Mouse (Mus musculus) lung, embryonic 14.5 days (tissue): ENCODE results near the gene Ubald2. TPM values are rescaled to one million over a fixed set of nuclear protein-coding genes. Genes with fewer than 3 reads are reported as not detected.

Source experiments
- ATAC-seq: fragments of 200-750 bp; cut with Nextera tagmentation; 2 replicates; pipeline ENCODE4 v1.8.0; 2017; ENCODE audit warnings: mild to moderate bottlenecking, moderate TSS enrichment, moderate library complexity; ENCODE audit not compliant: insufficient read depth
- DNase-seq: peaks from one replicate; pipeline ENCODE4 v3.0.0-alpha.2; 2015
- H3K27ac ChIP-seq: fragments of 300-500 bp; sonication (generic); 2 replicates; pipeline ENCODE4 v1.5.1; 2014; ENCODE audit warnings: low read depth, mild to moderate bottlenecking, moderate library complexity
- H3K27me3 ChIP-seq: fragments of 300-500 bp; sonication (generic); 2 replicates; pipeline ENCODE4 v1.6.1; 2014; ENCODE audit warnings: low read length, control low read depth; ENCODE audit not compliant: insufficient read depth
- H3K36me3 ChIP-seq: fragments of 300-500 bp; sonication (generic); 2 replicates; pipeline ENCODE4 v1.6.1; 2014; ENCODE audit warnings: control low read depth; ENCODE audit not compliant: insufficient read depth
- H3K4me1 ChIP-seq: fragments of 300-500 bp; sonication (generic); 2 replicates; pipeline ENCODE4 v1.6.1; 2014; ENCODE audit warnings: antibody characterized with exemption, control low read depth; ENCODE audit not compliant: insufficient read depth
- H3K4me2 ChIP-seq: fragments of 300-500 bp; sonication (generic); 2 replicates; pipeline ENCODE4 v1.6.1; 2014; ENCODE audit warnings: mild to moderate bottlenecking
- H3K4me3 ChIP-seq: fragments of 300-500 bp; sonication (generic); 2 replicates; pipeline ENCODE4 v1.5.1; 2014; ENCODE audit warnings: low read depth, low read length
- H3K9ac ChIP-seq: fragments of 300-500 bp; sonication (generic); 2 replicates; pipeline ENCODE4 v1.6.1; 2014
- H3K9me3 ChIP-seq: fragments of 300-500 bp; sonication (generic); 2 replicates; pipeline ENCODE4 v1.6.1; 2016; ENCODE audit warnings: low read depth, low read length, control low read depth
- CTCF ChIP-seq: IDR thresholded peaks from 2 replicates; pipeline ENCODE4 v1.5.1; 2016; ENCODE audit warnings: antibody characterized with exemption, low read depth
- WGBS: fragments of 180-500 bp; shearing (Covaris S2); extraction: QIAGEN DNeasy Blood & Tissue Kit; methylation state at CpG from one replicate; pipeline ENCODE4 v1.1.7; 2014; 5-methylcytosine and 5-hydroxymethylcytosine counted together
- polyA plus RNA-seq: library from polyadenylated mRNA; unstranded; fragments of >200 nt; fragmentation: Nextera tagmentation; extraction: Ambion mirVana; gene quantifications from 2 replicates; pipeline ENCODE4 v1.2.1, GENCODE M21; 2014

Ubald2 gene
- 64.9 and 66.7 TPM in 2 replicates for polyA plus RNA-seq

DNA sequence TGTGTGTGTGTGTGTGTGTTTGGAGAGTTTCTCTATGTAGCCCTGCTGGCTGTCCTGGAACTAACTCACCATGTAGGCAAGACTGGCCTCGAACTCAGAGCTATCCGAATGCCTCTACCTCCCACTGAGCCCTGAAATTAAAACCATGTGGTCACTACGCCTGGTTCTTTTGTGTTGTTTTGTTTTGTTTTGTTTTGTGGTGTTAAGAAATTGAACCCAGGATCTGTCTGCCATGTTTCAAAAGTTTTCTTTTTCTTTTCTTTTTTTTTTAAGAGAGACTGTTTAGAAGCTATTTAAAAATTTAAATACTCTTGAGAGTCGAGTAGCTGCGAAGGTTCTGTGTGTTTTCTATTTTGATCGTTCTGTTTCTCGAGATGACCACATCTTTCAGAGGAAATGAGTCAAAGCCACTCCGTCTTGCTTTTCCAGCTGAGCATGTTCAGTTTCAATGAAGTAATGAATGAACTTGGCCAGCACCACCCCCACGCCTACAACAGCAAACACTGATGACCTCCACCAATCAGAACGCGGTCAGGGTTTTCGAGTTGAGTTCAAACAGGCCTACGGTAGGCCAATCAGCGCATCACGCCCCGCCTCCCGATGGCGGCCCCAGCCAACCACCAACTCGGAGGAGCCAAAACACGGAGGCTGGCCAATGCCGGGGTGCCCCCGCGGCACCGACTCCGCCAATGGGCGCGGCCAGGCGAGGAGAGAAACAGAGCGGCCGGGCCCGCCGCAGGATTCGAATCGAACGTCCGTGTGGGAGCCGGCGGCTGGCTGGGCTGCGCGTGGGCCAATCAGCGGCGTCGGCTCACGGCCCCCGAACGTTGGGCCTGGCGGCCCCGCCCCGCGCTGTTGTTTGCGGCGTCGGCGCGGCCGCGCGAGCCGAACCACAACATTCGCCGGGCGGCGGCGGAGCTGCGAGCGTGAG, at the start of gene Ubald2:
TSS of gene Ubald2 (plus strand) at position 739 of the 931 bp plus-strand sequence.
- Histone ChIP-seq H3K9me3 (no peaks in the 10 kb centered on the region), H3K36me3 (peaks cover 26% of the 10 kb centered on the region), H3K27ac (peak within 1 kb of the TSS; percentile 94), H3K4me2 (peak within 1 kb of the TSS; percentile 91), H3K27me3 (no peaks in the 10 kb centered on the region), H3K9ac (peak within 1 kb of the TSS; percentile 79), H3K4me3 (peak within 1 kb of the TSS; percentile 76), H3K4me1 (peaks cover 7% of the 10 kb centered on the region; the same call in 1 of the 2 replicates)
- no peak for TF ChIP-seq CTCF
- ATAC-seq: peak; percentile 98
- DNase-seq: peak; percentile 100
- 2% methylated on average over 66 of the region's 66 CpGs for WGBS

DNA sequence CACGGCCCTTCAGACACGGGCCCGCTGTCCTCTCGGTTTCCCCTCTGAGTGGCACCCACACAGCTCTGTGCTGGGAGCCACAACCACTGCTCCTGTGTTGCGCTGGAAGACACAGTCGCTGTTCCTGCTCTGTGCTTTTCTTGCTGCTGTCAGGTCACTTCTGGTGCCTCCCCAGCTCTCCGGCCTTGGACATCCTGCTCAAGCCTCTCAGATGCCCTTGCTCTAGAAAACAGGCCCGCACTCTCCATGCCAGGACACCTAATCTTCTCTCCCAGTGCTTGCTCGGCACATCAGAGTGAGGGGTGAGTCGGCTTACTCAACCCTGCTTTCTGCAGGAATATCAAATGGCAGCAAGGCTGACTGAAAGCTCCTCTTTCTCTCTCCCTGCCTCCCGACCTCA, 49.7 kb upstream of the Ubald2 start:
- H3K9me3 ChIP-seq: no peaks in the 10 kb centered on the region
- H3K4me3 ChIP-seq: no peak overlapping the region
- no peak overlapping the region for H3K4me2 ChIP-seq
- 75% methylated on average over 11 of the region's 11 CpGs for WGBS
- no peak overlapping the region for H3K9ac ChIP-seq
- 0 out of 2 replicates have a peak, but pooled peaks cover 5% of the 10 kb centered on the region for H3K36me3 ChIP-seq
- no peak for ATAC-seq
- H3K27ac ChIP-seq: no peak overlapping the region
- peaks cover 4% of the 10 kb centered on the region; the same call in 1 of the 2 replicates for H3K4me1 ChIP-seq
- no peaks in the 10 kb centered on the region for H3K27me3 ChIP-seq
- no peak for DNase-seq
- TF ChIP-seq CTCF: no peak

DNA sequence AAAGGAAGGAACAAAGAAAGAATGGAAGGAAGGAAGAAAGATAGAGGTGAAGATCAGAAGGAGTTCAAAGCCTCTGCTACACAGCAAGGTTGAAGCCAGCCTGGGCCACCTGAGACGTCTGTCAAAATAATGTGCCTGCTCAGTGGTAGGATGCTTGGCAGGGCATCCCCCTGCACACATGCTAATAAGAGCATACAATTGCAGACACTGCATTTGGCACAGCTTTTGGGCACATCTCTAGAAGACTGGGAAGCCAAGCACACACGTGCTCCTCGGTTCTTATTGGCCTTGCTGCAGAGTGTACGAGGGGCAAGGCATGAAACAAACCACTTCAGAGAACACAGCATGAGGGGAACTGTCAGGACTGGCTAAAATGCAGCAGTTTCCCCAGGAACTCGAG, 47.9 kb upstream of the Ubald2 start:
- no peaks in the 10 kb centered on the region for H3K27me3 ChIP-seq
- ATAC-seq: no peak
- no peak overlapping the region for H3K4me3 ChIP-seq
- H3K9ac ChIP-seq: no peak overlapping the region
- no peak for TF ChIP-seq CTCF
- H3K4me1 ChIP-seq: peaks cover 4% of the 10 kb centered on the region; the same call in 1 of the 2 replicates
- no peak overlapping the region for H3K27ac ChIP-seq
- H3K4me2 ChIP-seq: no peak overlapping the region
- H3K9me3 ChIP-seq: no peaks in the 10 kb centered on the region
- 43% methylated on average over 5 of the region's 5 CpGs for WGBS
- 0 out of 2 replicates have a peak, but pooled peaks cover 5% of the 10 kb centered on the region for H3K36me3 ChIP-seq
- DNase-seq: no peak

DNA sequence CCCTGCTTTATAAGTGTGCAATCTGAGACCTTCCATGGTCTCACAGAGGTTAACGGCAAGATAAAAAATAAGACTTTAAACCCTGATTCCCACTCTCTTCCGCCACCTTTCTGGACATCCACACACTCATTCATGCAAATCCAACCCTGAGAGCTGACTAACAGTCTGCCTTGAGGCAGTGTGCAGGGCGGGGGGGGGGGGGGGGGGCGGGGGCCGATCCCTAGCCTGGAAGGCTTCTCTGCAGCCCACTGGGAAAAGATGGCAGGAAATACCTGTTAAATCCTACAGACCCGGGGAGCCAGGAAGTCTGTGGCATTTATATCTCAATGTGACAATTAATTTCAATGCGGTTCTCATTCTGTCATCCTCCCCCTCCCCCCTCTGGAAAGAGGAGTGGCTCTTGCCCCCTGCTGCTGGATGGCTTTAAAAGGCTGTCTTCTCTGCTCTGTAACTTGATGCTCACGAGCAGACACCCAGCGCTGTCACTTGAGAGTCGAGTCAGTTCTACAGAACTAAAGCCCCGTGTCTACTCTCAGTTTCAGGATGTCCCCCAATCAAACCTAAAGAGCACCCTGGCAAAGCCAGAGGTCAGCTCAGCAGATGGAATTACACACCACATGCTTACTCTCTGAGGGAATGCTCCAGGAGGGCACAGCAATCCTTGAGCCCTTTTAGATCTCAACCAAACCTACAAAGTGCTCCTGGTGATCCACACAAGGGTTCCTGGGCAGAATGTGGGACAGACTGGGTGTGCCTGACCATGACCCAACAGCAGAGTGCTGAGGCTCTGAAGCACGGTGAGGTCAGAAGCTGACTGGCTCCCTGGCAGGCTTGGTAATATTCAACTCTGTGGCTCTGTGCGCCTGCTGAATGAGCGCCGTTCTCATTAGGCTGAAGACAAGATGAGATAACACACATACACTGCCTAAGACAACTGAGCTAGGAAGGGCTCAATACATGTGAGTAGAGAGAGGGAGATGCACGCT, 46.5 kb upstream of the Ubald2 start:
- ATAC-seq (peak; percentile 86), DNase-seq (peak; percentile 77)
- Histone ChIP-seq H3K9me3 (no peaks in the 10 kb centered on the region), H3K27me3 (no peaks in the 10 kb centered on the region), H3K9ac (peak overlapping the region; percentile 48), H3K4me1 (peaks cover 4% of the 10 kb centered on the region; the same call in 1 of the 2 replicates), H3K36me3 (no peaks in the 10 kb centered on the region), H3K4me3 (0 out of 2 replicates have a peak overlapping the region, but pooled peaks have one; percentile 3), H3K4me2 (peak overlapping the region; percentile 48), H3K27ac (peak overlapping the region; percentile 74; the same call in 1 of the 2 replicates)
- WGBS: 16% methylated on average over 14 of the region's 16 CpGs
- no peak for TF ChIP-seq CTCF

DNA sequence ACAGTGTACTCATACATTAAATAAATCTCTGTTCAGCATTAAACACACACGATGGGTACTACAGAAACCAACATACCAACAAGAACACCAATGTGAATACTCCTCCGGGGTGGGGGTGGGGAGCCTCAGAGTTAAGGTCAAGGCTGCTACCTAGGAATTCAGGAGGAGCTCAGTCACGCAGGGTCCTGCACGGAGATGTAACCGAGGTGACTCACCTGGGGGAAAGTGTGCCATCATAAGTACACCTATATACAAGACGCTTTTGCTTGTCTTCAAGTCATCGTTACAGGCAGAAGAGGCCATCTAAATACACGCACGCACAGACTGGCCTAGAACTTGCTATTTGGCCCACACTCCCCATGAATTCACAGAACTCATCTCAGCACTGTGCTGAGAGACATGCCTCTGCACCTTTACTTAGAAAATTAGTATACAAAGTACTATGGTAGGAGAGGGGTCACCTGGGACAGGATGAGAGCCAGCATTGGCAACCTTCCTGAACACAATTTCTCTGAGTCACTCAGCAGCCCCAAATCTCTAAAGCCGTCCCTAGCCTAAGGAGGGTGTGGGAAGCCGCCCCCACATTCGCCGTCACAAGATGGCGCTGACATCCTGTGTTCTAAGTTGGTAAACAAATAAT, 44.9 kb upstream of the Ubald2 start:
- Histone ChIP-seq H3K27ac (peak overlapping the region; percentile 83), H3K4me2 (peak overlapping the region; percentile 38; the same call in 1 of the 2 replicates), H3K27me3 (no peaks in the 10 kb centered on the region), H3K9me3 (no peaks in the 10 kb centered on the region), H3K9ac (no peak overlapping the region; the same call in 1 of the 2 replicates), H3K36me3 (no peaks in the 10 kb centered on the region), H3K4me3 (no peak overlapping the region), H3K4me1 (peaks cover 4% of the 10 kb centered on the region; the same call in 1 of the 2 replicates)
- DNase-seq (peak; percentile 64), ATAC-seq (peak; percentile 49; the same call in 1 of the 2 replicates)
- no peak; the same call in 1 of the 2 replicates for TF ChIP-seq CTCF
- WGBS: 61% methylated on average over 14 of the region's 14 CpGs

DNA sequence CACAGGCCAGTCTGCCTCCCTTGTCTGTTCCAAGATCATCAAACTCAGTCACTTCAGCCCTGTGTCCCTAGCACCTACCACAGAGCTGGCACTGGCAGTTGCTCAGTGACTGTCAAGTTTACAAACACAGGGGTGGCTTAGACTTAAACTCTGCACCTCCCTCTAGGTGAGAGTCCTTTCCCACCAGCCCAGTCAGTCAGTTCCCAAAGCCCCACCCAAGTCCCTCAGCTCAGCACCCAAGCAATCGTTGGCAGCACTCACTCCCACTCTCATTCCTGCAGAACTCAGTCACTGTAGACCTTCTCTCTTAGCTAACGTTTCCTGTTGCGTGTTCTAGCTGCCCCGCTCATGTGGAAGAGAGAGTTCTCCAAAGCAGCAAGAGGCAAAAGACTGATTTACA, 39.1 kb upstream of the Ubald2 start:
- WGBS: 77% methylated on average over 4 of the region's 4 CpGs
- Histone ChIP-seq H3K4me2 (no peak overlapping the region), H3K27me3 (no peaks in the 10 kb centered on the region), H3K9ac (no peak overlapping the region), H3K27ac (no peak overlapping the region), H3K4me3 (no peak overlapping the region), H3K4me1 (no peaks in the 10 kb centered on the region), H3K9me3 (no peaks in the 10 kb centered on the region), H3K36me3 (no peaks in the 10 kb centered on the region; the same call in 1 of the 2 replicates)
- no peak for TF ChIP-seq CTCF
- DNase-seq: no peak
- no peak for ATAC-seq
